Mouse (Mus musculus): Measurements from ENCODE around the gene Dgki. TPM values are rescaled to one million over a fixed set of nuclear protein-coding genes. Genes with fewer than 3 reads are reported as not detected.

The Dgki gene
- total RNA-seq, 2 experiments from 2014 or later, result 60.3 to 63.2 TPM

DNA sequence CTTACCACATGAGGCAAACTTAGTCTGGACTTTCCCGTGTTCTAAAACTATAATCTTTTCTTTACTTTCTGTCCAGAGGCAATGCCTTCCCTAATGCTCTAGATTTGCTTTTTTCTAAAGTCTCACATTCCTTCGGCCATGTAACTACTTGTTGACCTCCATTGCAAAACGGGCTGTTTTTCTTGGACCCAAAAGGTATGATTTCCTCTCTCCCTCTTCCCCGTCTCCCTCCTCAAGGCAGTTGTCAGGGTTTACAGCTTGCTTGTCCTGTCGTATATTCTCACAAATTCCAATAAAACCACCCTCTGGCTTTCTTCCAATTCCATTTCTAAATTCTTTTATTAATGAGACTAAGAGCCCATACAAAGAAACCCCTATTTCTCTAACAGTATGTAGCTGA, 199.6 kb downstream of the Dgki start:
- DNase-seq (ENCODE audit: extremely low spot score in 1 of 2, low spot score in 2 of 2), result no peak

DNA sequence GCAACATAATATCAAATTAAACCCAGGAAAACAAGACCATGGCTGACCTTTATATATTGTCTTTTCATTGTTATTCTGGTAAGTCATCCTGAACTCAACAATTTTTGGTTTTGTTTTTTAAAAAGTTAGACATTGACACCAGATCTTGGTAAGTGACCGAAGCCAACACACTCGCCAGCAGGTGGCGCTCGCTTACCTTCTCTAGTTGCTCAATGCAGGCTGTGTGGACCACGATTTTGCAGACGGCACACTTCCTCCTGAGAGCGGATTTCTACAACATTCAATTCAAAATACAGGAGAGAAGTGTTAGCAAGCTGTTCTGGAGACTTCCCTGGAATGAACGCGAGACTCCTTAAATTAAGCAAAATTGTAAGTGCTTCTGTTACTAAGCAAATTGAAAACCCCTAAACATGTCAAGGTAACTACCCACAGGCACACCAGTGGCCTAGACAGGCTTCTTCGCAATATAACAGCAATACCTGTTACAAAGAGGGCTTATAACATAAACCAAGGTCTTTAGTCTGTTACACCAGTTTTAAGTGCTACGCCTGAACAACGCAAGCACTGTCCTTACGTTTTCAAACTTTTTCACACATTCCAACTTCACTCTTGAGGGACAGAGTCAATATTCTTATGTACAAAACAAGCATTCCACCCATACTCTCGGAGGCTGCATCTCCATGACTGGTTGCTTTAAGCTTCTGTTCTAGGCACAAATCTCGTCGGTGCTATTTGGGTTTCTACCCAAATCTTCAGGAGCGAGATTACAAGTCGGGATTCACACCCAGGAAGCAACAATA, 202.4 kb downstream of the Dgki start:
- peak; percentile 87 to 88 for DNase-seq (ENCODE audit: extremely low spot score in 1 of 2, low spot score in 2 of 2)
- intact Hi-C loops (cut with DNase I), result loop anchor here (2.0 to 5.0 kb wide), 3 partner anchors 200 to 350 kb away; no protein-coding TSS in a partner anchor

More for the DNA sequence above, 199.6 kb downstream of the Dgki start:
- intact Hi-C loops (cut with DNase I), result no loop called here

DNA sequence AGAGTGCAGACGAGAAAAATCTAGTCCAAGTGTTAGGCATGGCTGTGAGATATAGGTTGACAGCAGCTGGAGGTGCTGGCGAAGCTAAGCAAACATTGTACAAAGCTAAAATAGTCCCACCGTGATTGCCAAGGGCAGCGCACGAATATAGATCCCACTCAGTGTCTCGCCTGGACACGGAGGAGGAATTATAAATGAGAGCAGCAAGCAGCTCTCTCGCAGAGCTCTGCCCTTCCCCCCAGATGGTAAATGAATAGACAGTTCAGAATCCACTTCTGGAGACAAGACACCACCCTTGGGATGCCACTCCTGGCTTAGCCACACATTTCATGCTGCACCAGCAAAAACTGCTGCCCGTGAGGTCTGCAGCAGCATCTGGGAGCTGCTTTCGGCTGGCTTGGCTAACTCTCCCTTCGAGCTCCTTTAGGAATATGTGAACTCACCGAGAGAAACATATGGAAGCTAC, 203.1 kb downstream of the Dgki start:
- DNase-seq (ENCODE audit: extremely low spot score in 1 of 2, low spot score in 2 of 2), result peak; percentile 16 to 37
- intact Hi-C loops (cut with DNase I), result loop anchor here (2.0 to 5.0 kb wide), 3 partner anchors 200 to 350 kb away; no protein-coding TSS in a partner anchor

DNA sequence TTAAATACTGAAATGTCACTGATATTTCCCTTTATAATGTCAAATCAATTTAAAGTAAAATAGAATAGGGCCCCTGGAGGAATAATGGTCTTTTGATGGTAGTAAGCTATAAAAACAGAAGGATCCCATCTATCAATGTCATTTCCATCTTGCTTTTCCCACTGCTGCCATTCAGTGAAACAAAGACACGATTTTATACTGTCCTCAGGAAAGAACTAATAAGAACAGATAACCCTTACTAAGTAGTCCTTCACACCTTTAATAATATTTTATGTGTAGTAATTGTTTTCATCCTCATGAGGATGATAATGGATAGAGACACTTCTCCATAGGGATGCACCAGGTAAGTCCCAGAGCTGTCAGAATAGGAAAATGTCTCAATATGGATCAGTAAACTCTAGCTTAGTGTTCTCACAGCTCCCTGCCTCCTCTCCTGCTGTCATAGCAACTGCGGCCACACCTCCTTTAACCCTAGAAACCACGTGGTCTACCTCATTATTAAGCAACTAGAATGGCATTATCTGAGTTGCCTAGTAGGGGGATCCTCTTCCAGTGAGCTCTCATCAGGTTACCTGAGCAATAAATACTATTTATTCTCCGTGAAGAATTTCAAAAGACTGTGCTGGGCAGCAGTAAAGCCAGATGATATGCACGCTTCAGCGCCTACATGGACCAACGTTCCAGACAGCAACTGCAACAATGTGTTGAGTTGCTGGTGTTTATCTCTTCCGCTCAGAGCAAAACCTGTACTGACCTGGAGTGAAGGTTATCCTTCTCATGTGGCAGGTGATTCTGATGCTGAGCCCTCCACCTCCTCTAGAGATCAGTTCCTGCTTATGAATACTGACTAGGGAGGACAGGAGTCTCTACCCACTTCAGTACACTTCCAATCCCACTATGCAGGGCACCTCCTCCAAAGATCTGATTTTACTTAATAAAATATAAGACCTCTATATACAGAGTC, 210.6 kb downstream of the Dgki start:
- intact Hi-C loops (cut with DNase I), result no loop called here
- no peak for DNase-seq (ENCODE audit: extremely low spot score in 1 of 2, low spot score in 2 of 2)

DNA sequence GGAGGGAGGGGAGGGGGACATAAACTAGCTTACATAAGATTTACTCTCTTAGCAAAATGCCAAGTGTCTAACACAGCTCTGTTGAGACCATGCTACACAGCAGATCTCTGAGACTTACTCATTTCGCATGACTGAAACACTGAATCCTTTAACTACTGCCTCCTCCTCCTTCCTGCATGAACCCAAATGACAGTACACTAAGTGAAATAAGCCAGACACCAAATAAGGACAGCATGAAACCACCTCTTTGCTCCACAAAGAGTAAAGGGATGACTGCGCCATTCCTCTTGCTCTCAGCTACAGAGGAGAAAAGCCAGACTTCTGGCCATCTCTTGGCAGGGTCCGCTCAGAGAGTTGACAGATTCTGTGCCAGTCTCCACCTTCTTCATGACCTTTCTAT, 217.0 kb downstream of the Dgki start:
- DNase-seq (ENCODE audit: extremely low spot score in 1 of 2, low spot score in 2 of 2), result no peak
- intact Hi-C loops (cut with DNase I), result no loop called here

DNA sequence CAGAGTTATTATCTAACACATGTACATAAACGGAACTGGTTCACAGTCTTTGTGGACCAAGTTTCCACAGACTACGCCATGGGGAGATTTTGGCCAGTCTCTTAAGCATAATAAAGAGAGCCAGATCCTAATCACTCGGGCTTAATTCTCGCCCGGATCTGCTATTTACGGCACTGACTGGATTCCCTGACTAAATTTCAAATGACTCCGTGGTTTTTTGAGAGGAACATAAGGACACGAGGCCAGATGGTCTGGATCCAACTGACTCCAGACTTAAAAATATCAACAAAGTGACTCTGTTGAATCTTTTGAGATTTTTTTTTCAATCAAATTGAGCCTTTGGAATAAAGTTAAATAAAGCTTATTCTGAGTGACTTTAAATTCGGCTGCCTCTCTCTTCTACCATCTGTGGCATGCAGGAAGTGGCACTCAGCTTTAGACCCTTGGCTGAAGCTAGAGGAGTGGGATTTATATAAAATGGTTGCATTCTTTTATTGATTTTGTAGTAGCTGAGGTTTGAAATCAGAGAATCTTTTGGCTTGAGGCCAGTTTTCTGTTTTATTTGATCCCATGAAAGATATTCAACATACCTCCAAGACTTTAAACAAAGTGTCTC, 227.5 kb downstream of the Dgki start:
- intact Hi-C loops (cut with DNase I), result no loop called here
- no peak for DNase-seq (ENCODE audit: extremely low spot score in 1 of 2, low spot score in 2 of 2)

DNA sequence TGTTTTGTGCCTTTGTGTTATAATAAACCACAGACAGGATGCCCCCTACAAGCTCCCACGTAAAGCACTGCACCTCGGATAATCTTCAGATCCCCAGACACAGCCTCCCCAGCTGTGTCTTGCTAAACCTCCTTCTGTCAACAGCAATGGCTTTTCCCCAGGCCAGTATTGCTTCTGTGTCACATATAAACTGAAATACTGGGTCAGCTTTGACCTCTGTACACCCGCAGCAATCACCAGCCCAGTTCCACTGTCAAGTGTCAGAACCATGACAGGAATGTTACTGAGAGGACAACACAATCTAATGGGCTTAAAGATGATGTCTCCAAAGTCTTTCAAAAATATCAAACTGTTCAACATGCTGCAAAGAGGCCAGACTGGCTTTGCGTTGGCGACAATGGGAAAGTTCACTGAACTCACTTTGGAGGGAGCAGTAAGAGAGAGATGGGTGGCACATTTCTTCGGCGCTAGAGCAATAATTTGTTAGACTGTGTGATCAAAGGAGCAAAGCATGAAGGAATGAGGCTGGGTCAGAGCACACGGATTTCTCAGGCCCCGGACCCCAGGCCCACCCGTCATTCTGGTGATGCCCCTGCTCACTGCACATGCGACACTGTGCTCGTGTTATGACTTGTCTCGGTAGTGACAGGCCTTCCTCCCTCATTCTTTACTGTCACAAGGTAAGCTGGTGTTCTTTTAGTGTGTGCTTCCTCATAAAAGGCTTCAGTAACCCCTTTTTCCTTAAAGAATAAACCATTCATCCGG, 230.0 kb downstream of the Dgki start:
- no peak for DNase-seq (ENCODE audit: extremely low spot score in 1 of 2, low spot score in 2 of 2)
- intact Hi-C loops (cut with DNase I), result no loop called here

DNA sequence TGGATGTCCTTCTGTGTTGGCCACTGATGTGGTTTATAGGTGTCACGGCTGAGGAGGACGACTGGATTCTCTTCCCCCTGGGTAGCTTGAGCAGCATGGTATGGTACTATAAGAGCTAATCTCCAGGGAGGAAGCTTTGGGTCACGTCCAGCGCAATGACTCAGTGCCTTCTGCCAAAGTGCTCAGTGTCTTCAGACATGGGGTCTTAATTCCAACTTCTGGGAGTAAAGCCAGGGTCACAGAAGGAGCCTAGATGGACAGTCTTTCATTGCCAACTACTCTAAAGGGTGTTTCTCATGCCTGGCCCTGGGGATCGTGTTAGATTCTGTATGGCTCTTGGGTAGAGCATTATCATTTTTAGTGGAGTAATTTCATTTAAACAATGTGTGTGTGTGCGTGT, 231.2 kb downstream of the Dgki start:
- intact Hi-C loops (cut with DNase I), result no loop called here
- no peak for DNase-seq (ENCODE audit: extremely low spot score in 1 of 2, low spot score in 2 of 2)

DNA sequence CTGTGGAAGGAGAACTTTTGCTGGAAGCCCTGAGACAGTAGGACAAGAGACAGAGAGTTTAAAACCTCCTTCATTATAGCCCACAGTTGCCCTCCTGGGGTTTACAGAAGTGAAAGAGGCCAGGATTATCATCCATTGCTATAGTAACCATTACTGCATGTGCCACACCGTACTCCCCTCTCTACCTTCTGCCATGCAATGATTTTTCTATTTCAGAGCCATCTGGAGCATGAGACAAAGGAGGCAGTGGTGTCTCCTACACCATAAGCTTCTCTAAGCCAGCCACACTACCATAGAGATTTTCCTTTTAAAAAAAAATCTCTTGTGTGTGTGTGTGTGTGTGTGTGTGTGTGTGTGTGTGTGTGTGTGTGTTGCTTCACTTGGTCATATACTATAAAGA, 232.6 kb downstream of the Dgki start:
- no peak for DNase-seq (ENCODE audit: extremely low spot score in 1 of 2, low spot score in 2 of 2)
- intact Hi-C loops (cut with DNase I), result no loop called here

DNA sequence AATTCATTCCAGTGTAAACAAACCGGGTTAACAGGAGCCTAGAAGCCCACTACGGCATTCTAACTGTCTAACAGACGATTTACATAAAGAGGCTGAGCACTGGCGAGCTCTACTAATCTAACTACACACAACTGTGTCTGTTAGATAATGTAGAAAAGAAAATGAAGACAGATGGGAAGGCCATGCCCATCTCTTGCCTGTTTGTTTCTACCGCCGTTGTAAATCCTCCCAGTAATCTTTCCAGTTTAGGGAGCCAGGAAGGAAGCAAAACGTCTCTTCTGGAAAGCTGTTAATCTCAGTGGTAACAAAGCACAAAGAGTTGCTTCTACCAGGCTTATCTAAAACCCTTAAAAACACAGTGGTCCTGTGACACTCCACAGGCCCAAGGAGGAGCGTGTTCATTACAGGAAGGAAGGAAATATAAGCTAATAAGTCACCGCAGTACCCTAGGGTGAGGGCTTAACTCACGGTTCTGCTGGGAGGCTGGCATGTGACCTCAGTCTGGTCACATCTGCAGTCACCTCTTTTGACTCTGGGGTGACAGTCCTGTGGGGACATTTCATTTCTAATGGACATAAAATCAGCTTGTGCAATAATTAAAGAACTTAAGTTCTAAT, 235.7 kb downstream of the Dgki start:
- intact Hi-C loops (cut with DNase I), result no loop called here
- no peak for DNase-seq (ENCODE audit: extremely low spot score in 1 of 2, low spot score in 2 of 2)

DNA sequence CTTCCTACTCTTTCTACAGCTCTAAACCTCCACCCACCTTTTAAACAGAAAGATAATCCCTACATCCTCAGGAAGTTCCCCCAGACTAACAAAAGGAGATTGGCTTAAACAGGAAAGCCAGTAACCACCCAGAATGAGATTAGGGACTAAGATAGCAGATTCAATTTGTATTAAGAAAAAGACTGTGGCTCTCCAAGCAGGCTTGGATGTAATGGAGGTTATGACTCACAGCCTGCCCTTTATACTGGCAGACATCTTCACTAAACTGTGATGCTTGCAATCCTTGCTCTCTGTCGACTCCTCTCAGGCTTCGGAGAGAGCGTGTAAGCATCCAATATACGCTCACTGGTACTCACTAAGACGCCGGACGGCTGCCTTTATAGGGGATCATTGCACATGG, 236.7 kb downstream of the Dgki start:
- DNase-seq (ENCODE audit: extremely low spot score in 1 of 2, low spot score in 2 of 2), result no peak
- intact Hi-C loops (cut with DNase I), result no loop called here

DNA sequence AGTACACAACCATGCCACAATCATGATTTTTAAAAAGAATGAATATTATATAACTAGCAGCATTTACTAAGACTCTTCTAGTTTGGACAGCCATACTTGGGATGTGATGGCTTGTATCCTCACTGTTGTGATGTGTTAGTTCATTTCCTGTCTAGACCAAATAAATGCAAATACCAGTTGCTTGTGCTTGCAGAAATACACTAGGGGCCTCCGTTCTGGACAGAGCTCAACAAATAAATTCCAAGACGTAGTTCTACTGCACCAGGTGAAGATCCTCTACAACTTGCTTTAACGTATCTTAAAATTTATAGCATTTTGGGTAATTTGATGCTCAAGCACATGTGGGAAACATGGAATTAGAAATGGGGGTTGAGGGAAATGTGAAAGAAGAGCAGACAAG, 239.9 kb downstream of the Dgki start:
- DNase-seq (ENCODE audit: extremely low spot score in 1 of 2, low spot score in 2 of 2), result no peak
- intact Hi-C loops (cut with DNase I), result no loop called here

DNA sequence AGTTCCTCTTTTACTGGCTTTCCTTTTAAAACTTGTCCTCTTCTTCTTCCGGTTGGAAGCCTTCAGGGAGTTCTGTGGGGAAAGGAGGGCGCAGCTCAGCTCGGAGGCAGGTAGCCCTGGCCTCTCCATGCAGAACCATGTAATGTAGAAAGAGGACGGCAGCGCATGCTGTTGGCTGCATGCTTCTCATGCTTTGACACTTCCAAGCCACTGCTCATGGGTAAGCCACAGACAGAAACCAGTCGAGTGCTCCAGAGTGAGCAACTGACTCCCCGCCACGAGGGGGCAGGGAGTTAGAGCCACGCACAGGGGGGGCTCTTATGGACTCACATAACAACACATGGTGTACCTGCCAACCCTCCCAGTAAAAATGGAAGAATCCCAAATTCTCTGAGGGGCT, 242.0 kb downstream of the Dgki start:
- intact Hi-C loops (cut with DNase I), result loop anchor here (5.0 kb wide), 1 partner anchor 389 kb away; no protein-coding TSS in a partner anchor

DNA sequence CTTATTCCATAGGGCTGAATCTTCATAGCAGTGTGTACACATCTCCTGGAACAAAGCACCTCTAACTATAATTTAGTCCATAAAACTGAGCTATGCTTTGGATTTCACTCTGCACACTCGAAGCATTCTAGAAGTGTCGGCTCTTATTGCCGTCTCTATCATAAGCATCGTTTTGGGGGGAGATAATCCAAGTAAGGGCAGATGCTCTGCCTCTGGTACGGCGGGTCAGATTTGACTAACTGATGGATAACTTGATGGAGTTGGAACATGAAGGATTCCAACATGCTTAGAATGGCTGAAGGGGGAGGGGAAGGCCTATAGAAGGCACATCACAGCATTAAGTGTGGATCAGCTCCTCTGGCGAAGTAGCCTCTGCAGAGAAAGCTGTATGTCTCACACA, 242.4 kb downstream of the Dgki start:
- intact Hi-C loops (cut with DNase I), result loop anchor here (5.0 kb wide), 1 partner anchor 390 kb away; no protein-coding TSS in a partner anchor
- no peak for DNase-seq (ENCODE audit: extremely low spot score in 1 of 2, low spot score in 2 of 2)

More for the DNA sequence above, 242.0 kb downstream of the Dgki start:
- DNase-seq (ENCODE audit: extremely low spot score in 1 of 2, low spot score in 2 of 2), result no peak

DNA sequence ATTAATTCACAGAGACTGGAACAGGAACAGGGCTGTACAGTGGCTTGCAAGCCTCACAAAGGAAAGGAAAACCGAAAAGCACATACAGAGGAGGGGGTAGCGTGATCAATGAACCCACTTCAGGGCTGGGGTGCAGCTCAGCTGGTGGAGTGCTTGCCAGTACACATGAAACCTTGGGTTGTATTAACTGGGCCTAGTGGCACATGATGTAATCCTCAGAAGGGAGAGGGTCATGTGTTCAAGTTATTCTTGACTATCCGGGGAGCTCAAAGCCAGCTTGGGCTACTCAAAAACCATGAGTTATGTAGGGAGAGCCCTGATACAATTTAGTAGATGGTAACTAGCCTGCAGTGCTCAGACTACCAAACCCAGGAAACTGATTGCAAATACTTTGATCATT, 244.3 kb downstream of the Dgki start:
- DNase-seq (ENCODE audit: extremely low spot score in 1 of 2, low spot score in 2 of 2), result no peak
- intact Hi-C loops (cut with DNase I), result loop anchor here (2.0 to 5.0 kb wide), 2 partner anchors 295 to 392 kb away; no protein-coding TSS in a partner anchor

DNA sequence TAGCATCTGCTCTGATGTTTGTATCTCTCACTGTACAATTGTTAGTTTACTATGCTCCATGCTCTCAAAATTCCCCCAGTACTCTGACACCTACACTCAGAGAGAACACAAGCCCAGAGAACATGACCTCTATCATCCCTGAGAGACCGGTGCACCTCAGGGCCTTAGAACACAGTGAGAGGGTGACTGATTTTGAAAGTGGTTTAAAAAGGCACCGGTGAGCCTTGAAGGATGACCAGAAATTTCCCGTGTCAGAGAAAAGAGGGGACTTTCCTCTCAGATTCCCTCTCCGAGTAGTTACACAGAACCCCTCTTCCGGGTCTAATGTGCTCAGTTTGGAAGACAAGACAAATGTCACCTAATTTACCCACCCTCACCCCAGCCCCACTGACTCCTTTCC, 244.9 kb downstream of the Dgki start:
- intact Hi-C loops (cut with DNase I), result loop anchor here (2.0 to 5.0 kb wide), 2 partner anchors 296 to 392 kb away; no protein-coding TSS in a partner anchor
- DNase-seq (ENCODE audit: extremely low spot score in 1 of 2, low spot score in 2 of 2), result no peak

DNA sequence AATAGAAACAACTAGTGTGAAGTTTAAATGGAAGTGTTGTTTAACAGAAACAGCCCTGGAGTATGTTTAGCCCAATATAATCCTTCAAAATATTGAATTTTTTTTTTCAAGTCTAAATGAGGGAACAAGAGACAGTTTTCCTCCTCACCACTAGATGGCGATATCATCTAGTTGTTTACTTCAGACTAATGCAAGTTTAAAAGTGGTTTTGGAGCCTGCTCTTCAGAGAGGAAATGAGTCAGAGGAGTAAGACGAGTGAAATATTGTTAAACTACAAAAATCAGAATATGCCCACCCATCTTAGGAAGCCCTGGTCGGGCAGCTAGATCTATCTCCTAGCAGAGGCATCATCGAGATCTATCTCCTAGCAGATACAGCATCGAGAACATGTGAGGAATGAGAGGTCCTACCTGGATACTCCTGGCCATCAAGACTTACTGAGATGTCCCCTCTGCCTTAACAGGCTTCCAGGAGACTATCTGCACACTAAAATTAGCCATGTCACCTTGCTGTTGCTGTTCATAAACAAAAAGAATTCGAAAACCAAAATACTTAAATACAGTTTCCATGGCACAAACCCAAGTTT, 245.5 kb downstream of the Dgki start:
- intact Hi-C loops (cut with DNase I), result loop anchor here (2.0 to 5.0 kb wide), 2 partner anchors 296 to 393 kb away; no protein-coding TSS in a partner anchor
- peak in 1 of 2 experiments; percentile 40 for DNase-seq (ENCODE audit: extremely low spot score in 1 of 2, low spot score in 2 of 2)
